9 mouse cellular contexts compared by ENCODE assay signal in genomic region chr2:17644282-17645262, GRCm38 (mm10).
DNase-seq lines count a peak whose midpoint lies in the region; ATAC-seq and TF ChIP-seq lines count a peak whose summit lies in the region.
"Had no signal": no experiment of that assay in that cellular context is flagged by ENCODE, and none has a peak within 500 bp of the region (broad histone marks: within the 10 kb centered on the region; RNA-seq: fewer than 3 reads in every experiment).

No protein-coding gene starts in this region.

- no peak overlapping the region for H3K4me3 ChIP-seq in kidney, adult 2 months (ENCODE audit: insufficient read depth, low read depth, low read length)
- no peak overlapping the region for H3K4me3 ChIP-seq in limb, embryonic 10.5 days
- no peak overlapping the region for H3K4me3 ChIP-seq in neural tube, embryonic 14.5 days (ENCODE audit: low read depth, low read length)
- H3K4me3 ChIP-seq: erythroblast, embryonic 14.5 days had no signal

- TF ChIP-seq POLR2A in kidney, adult 2 months (IDR thresholded peaks at IDR 0.05; ENCODE audit: low read depth, low read length): no peak

- no peaks in the 10 kb centered on the region for H3K36me3 ChIP-seq in kidney, adult 2 months (ENCODE audit: control insufficient read depth, insufficient read depth, low read length)
- no peaks in the 10 kb centered on the region for H3K36me3 ChIP-seq in limb, embryonic 10.5 days
- H3K36me3 ChIP-seq in neural tube, embryonic 14.5 days (ENCODE audit: control insufficient read depth, insufficient read depth, low read length): no peaks in the 10 kb centered on the region

- no peaks in the 10 kb centered on the region for H3K9me3 ChIP-seq in limb, embryonic 10.5 days (replicated peaks)
- H3K9me3 ChIP-seq in neural tube, embryonic 14.5 days (ENCODE audit: control insufficient read depth, low read length): no peaks in the 10 kb centered on the region

- WGBS in kidney, adult 2 months: 37% methylated on average over 3 of the region's 3 CpGs
- WGBS in limb, embryonic 10.5 days: 38% methylated on average over 3 of the region's 3 CpGs
- 33% methylated on average over 3 of the region's 3 CpGs for WGBS in neural tube, embryonic 14.5 days

- no peak overlapping the region for H3K4me2 ChIP-seq in neural tube, embryonic 14.5 days (ENCODE audit: low read depth, low read length)

- ATAC-seq in neural tube, embryonic 14.5 days (ENCODE audit: low read depth): peak; percentile 80; the same call in 1 of the 2 replicates

- peak; percentile 47 for DNase-seq in 416B (ENCODE audit: low read depth)
- peak; percentile 45 for DNase-seq in Muller cell, postnatal 12 days (ENCODE audit: inconsistent ontology term)
- peak; percentile 46 for DNase-seq in cerebellum, adult 9-11 months
- DNase-seq in frontal cortex, postnatal 10 days (ENCODE audit: low spot score in 2 of 2): peak; percentile 22 to 57
- peak; percentile 40 for DNase-seq in kidney, adult 2 months
- DNase-seq in limb, embryonic 10.5 days (ENCODE audit: low spot score): peak; percentile 57
- DNase-seq in thymus, postnatal 10 days (ENCODE audit: low spot score in 2 of 2): peak; percentile 29 to 59

- no peaks in the 10 kb centered on the region for H3K27me3 ChIP-seq in kidney, adult 2 months (replicated peaks; ENCODE audit: control insufficient read depth, insufficient read depth, low read length)
- no peaks in the 10 kb centered on the region for H3K27me3 ChIP-seq in limb, embryonic 10.5 days (ENCODE audit: low read depth, poor library complexity, severe bottlenecking)
- H3K27me3 ChIP-seq in neural tube, embryonic 14.5 days (ENCODE audit: control insufficient read depth, insufficient read depth, low read length): no peaks in the 10 kb centered on the region

- no peak overlapping the region for H3K9ac ChIP-seq in neural tube, embryonic 14.5 days (replicated peaks; ENCODE audit: low read depth, low read length)

- TF ChIP-seq CTCF in kidney, adult 2 months (conservative IDR thresholded peaks at IDR 0.05; ENCODE audit: insufficient read depth, insufficient read length, low read depth, low read length): peak; percentile 88

- H3K27ac ChIP-seq in kidney, adult 2 months (ENCODE audit: insufficient read depth, low read depth, low read length): no peak overlapping the region
- no peak overlapping the region for H3K27ac ChIP-seq in limb, embryonic 10.5 days
- H3K27ac ChIP-seq in neural tube, embryonic 14.5 days (ENCODE audit: low read depth, low read length): no peak overlapping the region

- H3K4me1 ChIP-seq in kidney, adult 2 months (ENCODE audit: control insufficient read depth, insufficient read depth, low read length): no peaks in the 10 kb centered on the region
- peaks cover 6% of the 10 kb centered on the region for H3K4me1 ChIP-seq in limb, embryonic 10.5 days
- no peaks in the 10 kb centered on the region for H3K4me1 ChIP-seq in neural tube, embryonic 14.5 days (ENCODE audit: control insufficient read depth, insufficient read depth, low read length)
